Mouse (Mus musculus) testis, postnatal 14 days (tissue): ENCODE data around the gene Spdya.
A peak's percentile ranks its signal among the peaks of the same experiment; 100 is the strongest.
"Not testable (repeated sequence)": the region's sequence is repeated elsewhere in the genome, so short reads cannot be mapped to it uniquely, and the experiment has no call there.

Experiments
- DNase-seq: peaks from one replicate; pipeline ENCODE4 v3.0.0; 2021; ENCODE audit warnings: low spot score

The Spdya gene

GRCm38 (mm10) chr17:71551757-71552451 is at the start of gene Spdya:
Spdya (plus strand) TSS chr17:71552061.
- DNase-seq = peak; percentile 92

GRCm38 (mm10) chr17:71506832-71507231 is 45.0 kb upstream of the Spdya start:
- DNase-seq = no peak

GRCm38 (mm10) chr17:71510297-71510696 is 41.6 kb upstream of the Spdya start:
- DNase-seq = no peak

- DNase-seq = no peak
Measured at GRCm38 (mm10) chr17:71526302-71526708, 25.6 kb upstream of the Spdya start.

- DNase-seq = peak; percentile 92
Measured at GRCm38 (mm10) chr17:71526711-71527564, 24.9 kb upstream of the Spdya start, which contains the start of gene Ndc80. Ndc80 (minus strand) TSS chr17:71526857.

GRCm38 (mm10) chr17:71528042-71528441 is 23.8 kb upstream of the Spdya start:
- DNase-seq = no peak

GRCm38 (mm10) chr17:71535595-71535994 is 16.3 kb upstream of the Spdya start:
- not testable (repeated sequence) for DNase-seq

GRCm38 (mm10) chr17:71537164-71537563 is 14.7 kb upstream of the Spdya start:
- no peak for DNase-seq

- no peak for DNase-seq
Measured at GRCm38 (mm10) chr17:71548586-71548985, 3.3 kb upstream of the Spdya start.

- DNase-seq = no peak
Measured at GRCm38 (mm10) chr17:71551350-71551749, 511 bp upstream of the Spdya start.

- peak; percentile 33 for DNase-seq
Measured at GRCm38 (mm10) chr17:71552901-71553300, 1.0 kb downstream of the Spdya start.

- no peak for DNase-seq
Measured at GRCm38 (mm10) chr17:71561631-71562030, 9.8 kb downstream of the Spdya start.

- no peak for DNase-seq
Measured at GRCm38 (mm10) chr17:71579176-71579705, 27.4 kb downstream of the Spdya start.

GRCm38 (mm10) chr17:71597881-71598658 is 46.2 kb downstream of the Spdya start:
- no peak for DNase-seq

- peak; percentile 91 for DNase-seq
Measured at GRCm38 (mm10) chr17:71598659-71599554, 47.0 kb downstream of the Spdya start.

- DNase-seq = peak; percentile 97
Measured at GRCm38 (mm10) chr17:71615638-71616318, 63.9 kb downstream of the Spdya start, which contains the start of gene Wdr43. Wdr43 (plus strand) TSS chr17:71615895.

- peak; percentile 70 for DNase-seq
Measured at GRCm38 (mm10) chr17:71616319-71617032, 64.6 kb downstream of the Spdya start.

- DNase-seq = no peak
Measured at GRCm38 (mm10) chr17:71617033-71617362, 65.1 kb downstream of the Spdya start.

GRCm38 (mm10) chr17:71617974-71618373 is 66.1 kb downstream of the Spdya start:
- no peak for DNase-seq

GRCm38 (mm10) chr17:71631806-71632205 is 79.9 kb downstream of the Spdya start:
- DNase-seq = no peak
